Comparison of ENCODE assay signal across 18 mouse cellular contexts in genomic region chr16:30367395-30367794, GRCm38 (mm10).
"Had no signal": no experiment of that assay in that cellular context is flagged by ENCODE, and none has a peak within 500 bp of the region (broad histone marks: within the 10 kb centered on the region; RNA-seq: fewer than 3 reads in every experiment).

No protein-coding gene starts in this region.

- H3K9ac ChIP-seq: liver, embryonic 12.5 days; liver, embryonic 14.5 days; midbrain, embryonic 13.5 days; midbrain, embryonic 15.5 days; neural tube, embryonic 13.5 days; neural tube, embryonic 15.5 days had no signal

- H3K4me3 ChIP-seq: liver, embryonic 12.5 days; midbrain, embryonic 10.5 days; midbrain, embryonic 13.5 days; midbrain, embryonic 15.5 days; myocyte; neural tube, embryonic 13.5 days; neural tube, embryonic 15.5 days had no signal

- H3K27ac ChIP-seq: liver, embryonic 12.5 days; liver, embryonic 14.5 days; midbrain, embryonic 10.5 days; midbrain, embryonic 13.5 days; midbrain, embryonic 15.5 days; neural tube, embryonic 13.5 days; neural tube, embryonic 15.5 days had no signal

- H3K36me3 ChIP-seq: midbrain, embryonic 15.5 days had no signal

- DNase-seq: lung, postnatal 14 days; lung, postnatal 4 days; retina, postnatal 1 day; right cerebral cortex, adult 18-20 months; right cerebral cortex, postnatal 25 days; right cerebral cortex, postnatal 4 days; spleen, adult 18-20 months; thymus, adult 18-20 months; thymus, postnatal 14 days; thymus, postnatal 36 days had no signal

- H3K9me3 ChIP-seq: liver, embryonic 12.5 days; midbrain, embryonic 10.5 days; midbrain, embryonic 13.5 days; midbrain, embryonic 15.5 days; neural tube, embryonic 13.5 days; neural tube, embryonic 15.5 days had no signal

- H3K4me1 ChIP-seq: midbrain, embryonic 10.5 days; midbrain, embryonic 13.5 days; midbrain, embryonic 15.5 days; neural tube, embryonic 13.5 days; neural tube, embryonic 15.5 days had no signal

- ATAC-seq: liver, embryonic 12.5 days; midbrain, embryonic 13.5 days; midbrain, embryonic 15.5 days had no signal

- H3K4me2 ChIP-seq: liver, embryonic 12.5 days; midbrain, embryonic 13.5 days; midbrain, embryonic 15.5 days; neural tube, embryonic 13.5 days; neural tube, embryonic 15.5 days had no signal

- H3K27me3 ChIP-seq: liver, embryonic 12.5 days; midbrain, embryonic 13.5 days; midbrain, embryonic 15.5 days; neural tube, embryonic 13.5 days; neural tube, embryonic 15.5 days had no signal
